Mouse (Mus musculus) intestine, postnatal 0 days (tissue): ENCODE results near the gene Rffl. TPM values are rescaled to one million over a fixed set of nuclear protein-coding genes. Genes with fewer than 3 reads are reported as not detected.

Experiments
- ATAC-seq: fragments of 200-750 bp; cut with Nextera tagmentation; 2 replicates; pipeline ENCODE4 v1.8.0; 2017; ENCODE audit warnings: mild to moderate bottlenecking, moderate TSS enrichment, moderate library complexity
- H3K27ac ChIP-seq: fragments of 300-500 bp; sonication (generic); 2 replicates; pipeline ENCODE4 v1.5.1; 2014; ENCODE audit warnings: mild to moderate bottlenecking, low read depth, low read length, moderate library complexity
- H3K27me3 ChIP-seq: fragments of 300-500 bp; sonication (generic); replicated peaks from 2 replicates; pipeline ENCODE4 v1.6.1; 2014; ENCODE audit warnings: low read length, mixed read lengths; ENCODE audit not compliant: control insufficient read depth, insufficient read depth
- H3K36me3 ChIP-seq: fragments of 300-500 bp; sonication (generic); 2 replicates; pipeline ENCODE4 v1.6.1; 2014; ENCODE audit warnings: mild to moderate bottlenecking, moderate library complexity; ENCODE audit not compliant: control insufficient read depth, insufficient read depth
- H3K4me1 ChIP-seq: fragments of 300-500 bp; sonication (generic); replicated peaks from 2 replicates; pipeline ENCODE4 v1.6.1; 2014; ENCODE audit warnings: antibody characterized with exemption, low read length, mixed read lengths; ENCODE audit not compliant: control insufficient read depth, insufficient read depth
- H3K4me2 ChIP-seq: fragments of 300-500 bp; sonication (generic); replicated peaks from 2 replicates; pipeline ENCODE4 v1.6.1; 2014; ENCODE audit warnings: low read depth, mild to moderate bottlenecking, moderate library complexity
- H3K4me3 ChIP-seq: fragments of 300-500 bp; sonication (generic); 2 replicates; pipeline ENCODE4 v1.5.1; 2014; ENCODE audit warnings: low read depth, low read length
- H3K9ac ChIP-seq: fragments of 300-500 bp; sonication (generic); 2 replicates; pipeline ENCODE4 v1.6.1; 2014; ENCODE audit warnings: mild to moderate bottlenecking, low read depth, low read length
- H3K9me3 ChIP-seq: fragments of 300-500 bp; sonication (generic); 2 replicates; pipeline ENCODE4 v1.6.1; 2016; ENCODE audit warnings: mixed run types; ENCODE audit not compliant: control insufficient read depth
- CTCF ChIP-seq: sonication (generic); IDR thresholded peaks from 2 replicates; pipeline ENCODE4 v1.5.1; 2016; ENCODE audit warnings: low read depth, mild to moderate bottlenecking, control low read depth, antibody characterized with exemption, moderate library complexity
- WGBS: fragments of 180-500 bp; shearing (Covaris S2); extraction: QIAGEN DNeasy Blood & Tissue Kit; methylation state at CpG from one replicate; pipeline ENCODE4 v1.1.7; 2014; 5-methylcytosine and 5-hydroxymethylcytosine counted together
- polyA plus RNA-seq: library from polyadenylated mRNA; unstranded; fragments of >200 nt; fragmentation: Nextera tagmentation; extraction: Ambion mirVana; gene quantifications from 2 replicates; pipeline ENCODE4 v1.2.1, GENCODE M21; 2015

The Rffl gene
- polyA plus RNA-seq, 1 experiment from 2014 or later = 9.7 TPM

DNA sequence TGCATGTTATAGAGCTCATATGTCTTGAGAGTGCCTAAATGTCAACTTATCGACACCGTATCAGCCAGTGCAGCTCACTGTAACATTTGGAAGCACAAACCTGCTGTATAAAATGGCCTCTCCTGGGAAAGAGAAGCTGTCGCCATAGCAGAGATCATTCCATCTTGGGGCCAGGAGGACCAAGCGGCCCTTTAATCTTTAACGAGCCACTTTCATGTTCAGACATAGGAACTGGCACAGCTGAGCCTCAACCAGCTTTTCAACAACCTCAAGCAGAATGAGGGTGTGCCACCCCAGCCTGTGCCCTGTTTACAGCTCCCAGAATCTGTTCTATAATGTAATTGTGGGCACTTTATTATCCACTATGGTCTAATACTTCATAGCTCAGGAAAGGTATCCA is 20.8 kb downstream of the Rffl start:
- Histone ChIP-seq H3K27me3 (no peaks in the 10 kb centered on the region), H3K9ac (no peak overlapping the region), H3K27ac (no peak overlapping the region), H3K4me3 (no peak overlapping the region), H3K4me1 (no peaks in the 10 kb centered on the region), H3K36me3 (no peaks in the 10 kb centered on the region), H3K9me3 (no peaks in the 10 kb centered on the region), H3K4me2 (no peak overlapping the region)
- no peak for TF ChIP-seq CTCF
- WGBS = 76% methylated on average over 5 of the region's 5 CpGs
- ATAC-seq = no peak

DNA sequence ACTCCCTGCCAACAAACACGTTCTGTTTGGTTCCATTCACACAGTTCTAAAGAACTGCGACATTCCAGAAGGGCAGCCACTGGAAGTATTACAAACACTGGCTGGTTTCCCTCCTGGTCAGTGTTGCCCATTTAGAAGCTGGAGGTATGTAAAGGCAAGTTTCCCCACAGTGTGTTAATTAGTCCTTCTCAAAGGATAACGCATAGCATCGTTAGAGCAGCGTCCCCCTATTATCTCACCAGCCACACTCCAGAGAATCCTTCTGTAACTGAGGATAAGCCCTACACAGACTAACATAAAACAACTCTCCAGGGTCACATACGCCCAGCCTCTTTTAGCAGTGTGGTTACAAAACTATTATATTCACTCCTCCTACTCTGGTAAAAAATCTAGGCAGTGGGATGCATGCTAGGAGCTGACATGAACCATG is 23.4 kb downstream of the Rffl start:
- TF ChIP-seq CTCF = no peak
- H3K36me3 ChIP-seq = no peaks in the 10 kb centered on the region
- no peaks in the 10 kb centered on the region for H3K4me1 ChIP-seq
- H3K27ac ChIP-seq = no peak overlapping the region
- H3K9me3 ChIP-seq = no peaks in the 10 kb centered on the region
- WGBS = 72% methylated on average over 6 of the region's 6 CpGs
- H3K9ac ChIP-seq = no peak overlapping the region
- no peak for ATAC-seq
- no peak overlapping the region for H3K4me3 ChIP-seq
- no peak overlapping the region for H3K4me2 ChIP-seq
- H3K27me3 ChIP-seq = no peaks in the 10 kb centered on the region

DNA sequence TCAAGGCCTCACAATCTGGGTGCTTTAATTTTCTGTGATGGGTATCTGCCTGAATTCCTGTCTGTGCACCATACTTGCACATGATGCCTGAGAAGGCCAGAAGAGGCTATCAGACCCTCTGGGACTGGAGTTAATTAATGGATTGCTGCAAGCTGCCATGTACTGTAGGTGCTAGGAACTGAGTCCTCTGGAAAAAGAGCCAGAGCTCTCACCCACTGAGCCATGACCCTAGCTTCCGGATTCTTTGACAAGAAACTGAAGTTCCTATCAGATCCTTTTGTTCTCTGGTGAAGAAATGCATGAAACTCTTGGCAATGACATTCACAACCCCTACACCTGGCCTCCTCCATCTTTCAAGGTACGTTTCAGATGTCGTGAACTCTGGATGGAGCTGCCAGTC is 24.1 kb downstream of the Rffl start:
- H3K4me3 ChIP-seq = no peak overlapping the region
- no peaks in the 10 kb centered on the region for H3K36me3 ChIP-seq
- no peak overlapping the region for H3K4me2 ChIP-seq
- no peak overlapping the region for H3K27ac ChIP-seq
- H3K9ac ChIP-seq = no peak overlapping the region
- no peaks in the 10 kb centered on the region for H3K27me3 ChIP-seq
- TF ChIP-seq CTCF = no peak
- WGBS = 84% methylated on average over 3 of the region's 3 CpGs
- H3K4me1 ChIP-seq = no peaks in the 10 kb centered on the region
- ATAC-seq = no peak
- H3K9me3 ChIP-seq = no peaks in the 10 kb centered on the region

DNA sequence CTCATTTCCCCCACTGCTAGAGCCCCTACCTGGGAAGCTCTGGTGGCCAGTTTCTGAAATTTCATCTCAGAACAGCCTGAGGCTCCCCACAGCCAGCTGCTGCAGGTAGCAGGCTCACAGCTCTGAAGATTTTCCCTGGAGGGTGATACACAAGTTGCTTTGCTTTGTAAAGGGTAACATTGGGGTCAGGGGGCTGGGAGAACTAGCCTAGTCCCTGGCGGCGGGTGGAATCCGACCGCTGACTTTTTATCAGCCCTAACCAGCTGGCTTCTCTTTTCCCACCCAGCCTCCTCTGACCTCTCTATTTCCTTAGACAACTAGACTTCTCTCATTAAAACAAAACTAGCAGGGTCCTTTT is 25.0 kb downstream of the Rffl start:
- 0 out of 2 replicates have a peak, but pooled peaks have one; percentile 14 for ATAC-seq
- H3K4me2 ChIP-seq = peak overlapping the region; percentile 46
- H3K9me3 ChIP-seq = no peaks in the 10 kb centered on the region
- no peaks in the 10 kb centered on the region for H3K36me3 ChIP-seq
- no peak for TF ChIP-seq CTCF
- no peak overlapping the region for H3K27ac ChIP-seq
- H3K9ac ChIP-seq = no peak overlapping the region
- WGBS = 30% methylated on average over 4 of the region's 4 CpGs
- no peaks in the 10 kb centered on the region for H3K27me3 ChIP-seq
- no peak overlapping the region for H3K4me3 ChIP-seq
- H3K4me1 ChIP-seq = no peaks in the 10 kb centered on the region

DNA sequence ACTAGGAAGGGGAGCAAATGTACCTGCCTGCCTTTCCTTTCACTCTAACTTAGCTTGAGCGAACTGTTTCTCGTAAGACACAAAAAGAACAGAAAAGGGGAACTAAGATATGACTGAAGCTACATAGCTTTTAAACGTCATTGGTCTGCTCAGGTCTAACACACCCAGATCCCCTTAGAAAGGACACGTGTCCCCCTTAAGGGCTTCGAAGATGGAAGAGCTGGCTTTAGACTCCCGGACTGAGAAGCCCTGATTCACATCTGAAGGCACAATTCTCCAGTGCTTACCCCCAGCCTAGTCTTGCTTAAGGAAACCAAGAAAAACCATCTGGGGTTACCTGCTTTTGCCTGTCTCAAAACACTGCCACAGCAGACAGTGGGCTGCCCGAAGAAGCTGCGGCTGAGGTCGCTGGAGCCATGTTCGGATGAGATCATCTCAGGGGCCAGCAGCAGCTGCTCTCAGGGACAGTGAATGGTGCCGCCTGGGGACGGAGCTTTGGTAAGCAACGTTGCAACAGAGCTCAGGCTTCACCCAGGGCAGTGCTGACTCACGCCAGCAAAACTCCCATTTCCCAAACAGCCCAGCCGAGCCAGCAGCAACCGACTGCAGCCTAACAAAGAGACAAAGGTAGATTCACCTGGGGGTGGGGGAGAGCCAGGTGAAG is 25.5 kb downstream of the Rffl start:
- H3K9me3 ChIP-seq = no peaks in the 10 kb centered on the region
- H3K27ac ChIP-seq = no peak overlapping the region
- H3K27me3 ChIP-seq = no peaks in the 10 kb centered on the region
- 30% methylated on average over 16 of the region's 16 CpGs for WGBS
- no peaks in the 10 kb centered on the region for H3K4me1 ChIP-seq
- peak; percentile 89 for ATAC-seq
- peak; percentile 62 for TF ChIP-seq CTCF
- peak overlapping the region; percentile 46 for H3K4me2 ChIP-seq
- no peak overlapping the region for H3K9ac ChIP-seq
- H3K4me3 ChIP-seq = no peak overlapping the region
- H3K36me3 ChIP-seq = no peaks in the 10 kb centered on the region

DNA sequence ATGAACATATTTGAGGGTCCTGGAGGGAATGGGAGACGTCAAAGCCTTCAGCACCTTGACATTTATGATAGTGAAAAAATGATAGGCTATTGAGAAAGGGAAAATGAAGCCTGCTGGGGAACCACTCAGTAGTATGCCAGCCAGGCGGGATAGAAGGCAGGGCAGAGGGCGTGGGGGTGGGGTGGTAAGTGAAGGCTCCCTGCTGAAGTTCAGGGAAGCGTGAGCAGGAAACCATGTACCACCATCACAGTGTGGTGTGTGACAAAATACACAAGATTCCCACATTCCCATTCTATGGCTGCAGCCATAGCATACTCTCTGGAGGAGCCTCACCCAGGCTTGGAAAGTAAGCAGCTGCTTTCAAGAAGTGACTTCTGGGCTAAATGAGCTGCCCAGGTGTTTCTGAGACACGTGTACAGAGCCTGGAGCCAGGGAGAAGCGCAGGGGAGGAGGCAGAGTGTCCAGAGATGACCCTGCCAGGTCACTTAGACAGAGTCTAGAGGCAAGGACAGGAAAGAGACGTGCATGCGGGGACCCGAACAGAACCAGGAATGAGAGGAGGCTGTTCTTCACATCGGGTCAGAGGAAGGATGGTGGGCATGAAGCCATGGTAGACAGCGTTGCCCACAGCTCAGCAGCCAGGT is 26.1 kb downstream of the Rffl start:
- Histone ChIP-seq H3K27me3 (no peaks in the 10 kb centered on the region), H3K9me3 (no peaks in the 10 kb centered on the region), H3K4me1 (no peaks in the 10 kb centered on the region), H3K4me3 (no peak overlapping the region), H3K36me3 (no peaks in the 10 kb centered on the region), H3K4me2 (no peak overlapping the region; the same call in 1 of the 2 replicates), H3K9ac (no peak overlapping the region), H3K27ac (no peak overlapping the region)
- no peak for ATAC-seq
- no peak for TF ChIP-seq CTCF
- WGBS = 67% methylated on average over 11 of the region's 11 CpGs
